Mouse (Mus musculus) forebrain, embryonic 15.5 days (tissue): ENCODE results near the gene Nipal4. TPM values are rescaled to one million over a fixed set of nuclear protein-coding genes. Genes with fewer than 3 reads are reported as not detected.

Source experiments
- ATAC-seq: fragments of 200-750 bp; cut with Nextera tagmentation; replicated peaks from 2 replicates; pipeline ENCODE4 v1.8.0; 2017; ENCODE audit warnings: mild to moderate bottlenecking, moderate TSS enrichment, moderate library complexity
- H3K27ac ChIP-seq: fragments of 300-500 bp; sonication (generic); replicated peaks from 2 replicates; pipeline ENCODE4 v1.5.1; 2015; ENCODE audit warnings: mild to moderate bottlenecking, inconsistent platforms
- H3K27me3 ChIP-seq: fragments of 300-500 bp; sonication (generic); 2 replicates; pipeline ENCODE4 v1.6.1; 2015; ENCODE audit warnings: inconsistent platforms
- H3K36me3 ChIP-seq: fragments of 300-500 bp; sonication (generic); 2 replicates; pipeline ENCODE4 v1.6.1; 2015; ENCODE audit warnings: mild to moderate bottlenecking, inconsistent platforms
- H3K4me1 ChIP-seq: fragments of 300-500 bp; sonication (generic); 2 replicates; pipeline ENCODE4 v1.6.1; 2015; ENCODE audit warnings: inconsistent platforms
- H3K4me2 ChIP-seq: fragments of 300-500 bp; sonication (generic); replicated peaks from 2 replicates; pipeline ENCODE4 v1.6.1; 2015; ENCODE audit warnings: mild to moderate bottlenecking, inconsistent platforms
- H3K4me3 ChIP-seq: fragments of 300-500 bp; sonication (generic); 2 replicates; pipeline ENCODE4 v1.5.1; 2015; ENCODE audit warnings: mild to moderate bottlenecking, inconsistent platforms
- H3K9ac ChIP-seq: fragments of 300-500 bp; sonication (generic); replicated peaks from 2 replicates; pipeline ENCODE4 v1.6.1; 2015; ENCODE audit warnings: mild to moderate bottlenecking, inconsistent platforms
- H3K9me3 ChIP-seq: fragments of 300-500 bp; sonication (generic); 2 replicates; pipeline ENCODE4 v1.6.1; 2016; ENCODE audit warnings: inconsistent platforms
- WGBS: fragments of 180-500 bp; shearing (Covaris S2); methylation state at CpG from one replicate; pipeline ENCODE4 v1.1.7; 2015; ENCODE audit warnings: mixed read lengths; 5-methylcytosine and 5-hydroxymethylcytosine counted together
- polyA plus RNA-seq: library from polyadenylated mRNA; unstranded; fragments of >200 nt; fragmentation: Nextera tagmentation; extraction: Ambion mirVana; gene quantifications from 2 replicates; pipeline ENCODE4 v1.2.1, GENCODE M21; 2015

Nipal4 gene
- polyA plus RNA-seq, 1 experiment from 2014 or later, result 0.23 TPM

DNA sequence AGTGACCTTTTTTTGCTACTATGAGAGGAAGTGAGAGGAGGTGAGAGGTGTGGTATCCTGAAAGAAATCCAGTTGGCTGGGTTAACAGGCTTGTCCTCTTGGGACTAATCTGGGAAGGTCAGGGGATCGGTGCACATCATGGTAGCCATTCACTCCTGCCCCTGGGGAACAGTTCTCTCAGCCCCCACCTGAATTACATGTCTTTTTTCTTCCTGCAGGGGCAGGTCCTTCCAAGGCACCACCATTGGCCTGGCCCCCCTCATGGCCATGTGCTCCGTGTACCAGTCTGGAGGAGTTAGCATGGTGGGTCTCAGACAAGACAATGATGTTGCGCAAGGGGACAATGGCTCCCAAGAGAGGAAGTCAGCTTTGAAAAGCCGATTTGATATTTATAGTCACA lies 43.4 kb downstream of the Nipal4 start:
- 93% methylated on average over 4 of the region's 4 CpGs for WGBS
- H3K36me3 ChIP-seq, result peaks cover 11% of the 10 kb centered on the region
- H3K27me3 ChIP-seq, result no peaks in the 10 kb centered on the region

DNA sequence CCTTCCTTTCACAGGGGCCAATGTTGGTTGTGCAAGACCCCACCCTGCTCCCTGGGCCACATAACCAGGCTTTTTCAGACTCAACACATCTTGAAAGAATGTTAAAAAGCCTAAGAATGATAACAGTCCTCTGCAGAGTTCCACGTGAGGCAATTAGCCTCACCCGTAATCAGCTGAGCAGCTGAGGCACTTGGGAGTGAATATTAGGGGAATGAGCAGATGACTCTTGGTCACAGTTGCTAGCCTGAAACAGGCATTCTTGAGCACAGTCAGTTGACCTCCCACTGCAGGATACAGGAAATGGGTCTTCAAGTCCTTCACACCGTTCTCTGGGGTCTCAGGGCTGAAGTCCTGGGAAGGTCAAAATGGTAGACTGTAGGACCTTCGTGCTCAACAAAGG lies 44.6 kb downstream of the Nipal4 start:
- no peak overlapping the region for H3K27ac ChIP-seq
- H3K4me3 ChIP-seq, result no peak overlapping the region
- WGBS, result 92% methylated on average over 4 of the region's 4 CpGs
- no peak overlapping the region for H3K9ac ChIP-seq
- no peak overlapping the region for H3K4me2 ChIP-seq
- no peaks in the 10 kb centered on the region for H3K4me1 ChIP-seq
- 0 out of 2 replicates have a peak, but pooled peaks cover 6% of the 10 kb centered on the region for H3K36me3 ChIP-seq
- H3K9me3 ChIP-seq, result no peaks in the 10 kb centered on the region
- no peak for ATAC-seq
- no peaks in the 10 kb centered on the region for H3K27me3 ChIP-seq

More for the DNA sequence above, 43.4 kb downstream of the Nipal4 start:
- Histone ChIP-seq H3K4me2 (no peak overlapping the region), H3K9me3 (no peaks in the 10 kb centered on the region), H3K9ac (no peak overlapping the region), H3K4me3 (no peak overlapping the region), H3K27ac (no peak overlapping the region), H3K4me1 (no peaks in the 10 kb centered on the region)
- no peak for ATAC-seq

GRCm38 (mm10) chr11:46120084-46120483 lies 46.2 kb downstream of the Nipal4 start:
- H3K27ac ChIP-seq, result no peak overlapping the region
- H3K4me1 ChIP-seq, result no peaks in the 10 kb centered on the region
- H3K4me3 ChIP-seq, result no peak overlapping the region
- H3K9me3 ChIP-seq, result no peaks in the 10 kb centered on the region
- 0 out of 2 replicates have a peak, but pooled peaks cover 2% of the 10 kb centered on the region for H3K36me3 ChIP-seq
- no peak overlapping the region for H3K4me2 ChIP-seq
- no peaks in the 10 kb centered on the region for H3K27me3 ChIP-seq
- H3K9ac ChIP-seq, result no peak overlapping the region
- ATAC-seq, result no peak
- WGBS, result 89% methylated on average over 10 of the region's 10 CpGs

DNA sequence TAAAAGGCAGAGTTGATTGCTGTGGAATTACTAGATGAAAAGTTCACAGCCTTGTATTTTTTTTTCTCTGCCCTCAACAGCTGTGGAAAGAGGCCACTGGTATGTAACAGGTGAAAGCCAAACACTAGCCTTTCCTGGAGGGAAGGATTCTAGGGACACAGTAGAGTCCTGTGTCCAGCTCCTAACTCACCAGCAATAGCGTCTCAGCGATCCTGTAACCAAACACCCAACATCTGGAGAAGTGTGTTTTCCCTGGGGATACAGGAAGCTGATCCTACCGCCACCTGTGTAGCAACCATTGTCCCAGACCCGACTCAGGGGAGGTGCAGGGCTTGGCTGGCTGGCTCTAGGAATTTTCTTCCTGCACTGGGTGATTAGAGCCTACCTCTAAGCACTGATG lies 46.7 kb downstream of the Nipal4 start:
- H3K36me3 ChIP-seq, result 0 out of 2 replicates have a peak, but pooled peaks cover 5% of the 10 kb centered on the region
- no peak overlapping the region for H3K9ac ChIP-seq
- no peaks in the 10 kb centered on the region for H3K9me3 ChIP-seq
- no peaks in the 10 kb centered on the region for H3K4me1 ChIP-seq
- WGBS, result 30% methylated on average over 4 of the region's 4 CpGs
- H3K27me3 ChIP-seq, result no peaks in the 10 kb centered on the region
- no peak overlapping the region for H3K4me2 ChIP-seq
- H3K27ac ChIP-seq, result no peak overlapping the region
- H3K4me3 ChIP-seq, result no peak overlapping the region
- ATAC-seq, result no peak

GRCm38 (mm10) chr11:46116510-46116909 lies 49.8 kb downstream of the Nipal4 start:
- no peak overlapping the region for H3K4me2 ChIP-seq
- no peak overlapping the region for H3K9ac ChIP-seq
- H3K27ac ChIP-seq, result no peak overlapping the region
- no peaks in the 10 kb centered on the region for H3K9me3 ChIP-seq
- 99% methylated on average over 2 of the region's 2 CpGs for WGBS
- no peaks in the 10 kb centered on the region for H3K27me3 ChIP-seq
- H3K4me1 ChIP-seq, result no peaks in the 10 kb centered on the region
- ATAC-seq, result no peak
- no peak overlapping the region for H3K4me3 ChIP-seq
- peaks cover 9% of the 10 kb centered on the region; the same call in 1 of the 2 replicates for H3K36me3 ChIP-seq

- H3K9ac ChIP-seq, result no peak overlapping the region
- H3K4me3 ChIP-seq, result no peak overlapping the region
- WGBS, result 79% methylated on average over 9 of the region's 9 CpGs
- H3K27me3 ChIP-seq, result no peaks in the 10 kb centered on the region
- H3K9me3 ChIP-seq, result no peaks in the 10 kb centered on the region
- H3K4me2 ChIP-seq, result no peak overlapping the region
- H3K27ac ChIP-seq, result no peak overlapping the region
- H3K36me3 ChIP-seq, result peaks cover 9% of the 10 kb centered on the region; the same call in 1 of the 2 replicates
- no peak for ATAC-seq
- no peaks in the 10 kb centered on the region for H3K4me1 ChIP-seq
Observed at GRCm38 (mm10) chr11:46115411-46116173, 50.7 kb downstream of the Nipal4 start.

GRCm38 (mm10) chr11:46115011-46115410 lies 51.3 kb downstream of the Nipal4 start:
- Histone ChIP-seq H3K36me3 (peaks cover 9% of the 10 kb centered on the region; the same call in 1 of the 2 replicates), H3K9ac (no peak overlapping the region), H3K4me3 (no peak overlapping the region), H3K4me1 (no peaks in the 10 kb centered on the region), H3K27me3 (no peaks in the 10 kb centered on the region), H3K27ac (no peak overlapping the region), H3K9me3 (no peaks in the 10 kb centered on the region), H3K4me2 (no peak overlapping the region)
- WGBS, result 56% methylated on average over 4 of the region's 4 CpGs
- no peak for ATAC-seq

DNA sequence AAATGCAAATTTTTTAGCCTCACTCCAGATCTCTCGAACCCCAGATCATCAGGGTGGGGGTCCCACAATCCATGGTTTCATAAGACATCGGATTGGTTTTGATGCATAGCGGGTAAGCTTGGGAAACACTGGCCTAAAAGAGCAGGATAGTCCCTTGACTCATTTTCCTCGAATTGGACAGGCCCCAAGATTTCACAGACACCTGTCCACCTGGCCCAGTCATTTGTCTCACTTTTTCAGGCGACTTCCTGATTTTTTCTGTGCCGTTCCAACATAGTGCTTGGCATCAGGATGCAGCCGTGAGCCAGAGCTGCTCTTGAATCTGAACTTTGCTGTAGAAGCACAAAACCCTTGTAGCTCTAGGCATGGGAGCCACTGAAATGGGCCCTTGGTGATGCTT lies 52.1 kb downstream of the Nipal4 start:
- 85% methylated on average over 7 of the region's 7 CpGs for WGBS
- no peak for ATAC-seq

DNA sequence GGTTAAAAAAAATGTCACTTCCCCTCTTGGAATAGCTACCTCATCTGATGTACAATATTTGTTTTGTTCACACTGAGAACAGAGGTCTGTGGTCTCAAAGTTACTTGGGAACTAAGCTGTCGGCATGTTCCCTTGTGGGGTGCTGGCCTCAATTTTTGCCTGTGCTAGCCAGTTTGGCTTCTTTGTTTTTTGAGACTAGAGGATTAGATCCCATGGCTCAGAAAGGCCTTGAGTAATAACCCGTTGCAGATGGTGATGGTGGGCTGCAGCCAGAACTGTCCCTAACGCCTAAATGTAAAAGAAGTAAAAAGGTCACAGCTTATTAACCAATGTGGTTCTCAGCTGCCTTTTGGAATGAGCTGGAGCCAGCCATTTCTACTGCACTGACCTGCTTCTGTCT lies 53.1 kb downstream of the Nipal4 start:
- no peak for ATAC-seq
- 70% methylated on average over 3 of the region's 3 CpGs for WGBS

More for the DNA sequence above, 52.1 kb downstream of the Nipal4 start:
- Histone ChIP-seq H3K27ac (no peak overlapping the region), H3K4me1 (peaks cover 3% of the 10 kb centered on the region; the same call in 1 of the 2 replicates), H3K36me3 (peaks cover 9% of the 10 kb centered on the region; the same call in 1 of the 2 replicates), H3K4me3 (no peak overlapping the region), H3K27me3 (no peaks in the 10 kb centered on the region), H3K9me3 (no peaks in the 10 kb centered on the region), H3K4me2 (no peak overlapping the region), H3K9ac (no peak overlapping the region)

GRCm38 (mm10) chr11:46110945-46111287 lies 55.4 kb downstream of the Nipal4 start:
- Histone ChIP-seq H3K9me3 (no peaks in the 10 kb centered on the region), H3K27ac (no peak overlapping the region), H3K4me1 (peaks cover 5% of the 10 kb centered on the region; the same call in 1 of the 2 replicates), H3K4me3 (no peak overlapping the region), H3K9ac (no peak overlapping the region), H3K36me3 (peaks cover 9% of the 10 kb centered on the region; the same call in 1 of the 2 replicates), H3K27me3 (no peaks in the 10 kb centered on the region), H3K4me2 (no peak overlapping the region)
- 89% methylated on average over 1 of the region's 1 CpGs for WGBS
- no peak for ATAC-seq

More for the DNA sequence above, 53.1 kb downstream of the Nipal4 start:
- Histone ChIP-seq H3K4me3 (no peak overlapping the region), H3K36me3 (peaks cover 9% of the 10 kb centered on the region; the same call in 1 of the 2 replicates), H3K27ac (no peak overlapping the region), H3K9ac (no peak overlapping the region), H3K9me3 (no peaks in the 10 kb centered on the region), H3K4me1 (peaks cover 5% of the 10 kb centered on the region; the same call in 1 of the 2 replicates), H3K4me2 (no peak overlapping the region), H3K27me3 (no peaks in the 10 kb centered on the region)

GRCm38 (mm10) chr11:46110156-46110944 lies 56.0 kb downstream of the Nipal4 start:
- Histone ChIP-seq H3K9ac (no peak overlapping the region), H3K27ac (no peak overlapping the region), H3K9me3 (no peaks in the 10 kb centered on the region), H3K36me3 (peaks cover 9% of the 10 kb centered on the region; the same call in 1 of the 2 replicates), H3K27me3 (no peaks in the 10 kb centered on the region), H3K4me2 (no peak overlapping the region), H3K4me1 (peaks cover 5% of the 10 kb centered on the region; the same call in 1 of the 2 replicates), H3K4me3 (no peak overlapping the region)
- 84% methylated on average over 8 of the region's 8 CpGs for WGBS
- no peak for ATAC-seq

GRCm38 (mm10) chr11:46109206-46109605 lies 57.1 kb downstream of the Nipal4 start:
- ATAC-seq, result no peak
- Histone ChIP-seq H3K9me3 (no peaks in the 10 kb centered on the region), H3K36me3 (peaks cover 4% of the 10 kb centered on the region; the same call in 1 of the 2 replicates), H3K4me2 (no peak overlapping the region), H3K4me1 (peaks cover 5% of the 10 kb centered on the region; the same call in 1 of the 2 replicates), H3K9ac (no peak overlapping the region), H3K27me3 (no peaks in the 10 kb centered on the region), H3K27ac (no peak overlapping the region), H3K4me3 (no peak overlapping the region)
- 26% methylated on average over 5 of the region's 5 CpGs for WGBS
